Mouse (Mus musculus): ENCODE measurements around the gene Sgsm3.

Gene Sgsm3

DNA sequence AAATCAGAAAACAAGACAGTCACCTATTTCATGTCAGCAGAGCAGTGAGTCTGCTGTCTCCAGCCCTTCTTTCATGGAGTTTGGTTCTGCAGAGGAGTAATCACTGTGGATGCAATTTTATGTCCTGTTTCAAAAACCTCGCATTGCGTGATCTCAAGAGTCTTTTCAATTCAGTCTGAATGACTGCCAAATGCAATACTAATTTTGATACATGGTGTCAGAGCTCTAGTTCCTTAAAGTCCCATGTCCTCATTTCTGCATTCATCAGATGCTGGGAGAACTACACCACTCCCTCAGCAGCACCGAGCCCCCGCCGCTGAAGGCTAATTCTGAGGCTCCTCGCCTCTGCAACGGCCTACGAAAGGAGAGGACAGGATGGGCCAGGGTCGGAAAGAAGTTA lies 46.3 kb downstream of the Sgsm3 start:
- no peak for DNase-seq (ENCODE audit: low spot score in 2 of 2)

DNA sequence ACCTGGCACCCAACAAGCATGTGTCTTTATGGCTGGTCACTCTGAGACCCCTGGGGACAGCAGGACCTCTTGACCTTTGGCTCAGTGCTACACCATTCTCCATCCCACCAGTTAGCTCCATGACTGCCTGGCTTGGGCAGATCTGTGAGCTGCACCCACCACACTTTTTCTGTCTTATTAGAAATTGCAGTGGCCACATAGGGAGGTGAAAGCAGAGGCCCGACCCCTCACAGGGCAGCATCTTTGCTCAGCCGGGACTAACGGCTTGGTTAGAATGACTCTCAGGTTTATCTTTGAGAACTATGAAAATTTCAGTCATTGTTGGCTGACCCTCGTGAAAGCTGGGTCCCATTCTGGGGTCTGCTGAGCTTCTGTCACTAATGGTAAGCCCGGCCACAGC lies 49.3 kb downstream of the Sgsm3 start:
- DNase-seq (ENCODE audit: low spot score in 2 of 2) = no peak

DNA sequence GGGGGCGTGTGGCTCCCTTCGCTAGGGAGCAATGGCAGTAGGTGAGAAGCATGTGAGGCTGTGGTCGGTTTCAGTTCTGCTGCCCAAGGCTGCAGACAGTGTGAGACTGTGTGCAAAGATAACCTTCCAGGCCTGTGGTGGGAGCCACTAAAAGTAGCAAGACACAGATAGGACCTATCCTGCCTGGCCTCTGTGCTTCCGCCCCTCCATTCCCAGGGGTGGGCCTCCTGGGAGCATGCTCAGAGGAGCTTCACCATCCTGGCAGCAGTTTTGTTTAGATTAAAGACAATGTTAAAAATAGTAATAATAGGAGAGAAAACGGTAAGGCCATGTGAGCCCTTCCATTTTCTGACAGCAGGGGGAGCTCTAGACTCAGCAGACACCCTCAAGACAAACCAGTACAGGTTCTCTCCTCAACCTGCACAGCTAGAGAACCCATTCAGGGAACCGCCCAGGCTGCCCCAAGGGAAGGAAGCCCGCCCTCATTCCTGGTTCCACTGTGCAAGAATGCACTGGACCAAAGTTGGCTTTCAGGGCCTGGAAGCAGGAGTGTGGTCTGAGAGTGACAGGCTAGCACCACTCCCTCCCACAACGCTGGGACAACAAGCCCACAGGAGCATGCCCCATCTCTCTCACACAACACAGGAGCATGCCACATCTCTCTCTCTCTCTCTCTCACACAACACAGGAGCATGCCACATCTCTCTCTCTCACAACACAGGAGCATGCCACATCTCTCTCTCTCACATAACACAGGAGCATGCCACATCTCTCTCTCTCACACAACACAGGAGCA lies 50.0 kb downstream of the Sgsm3 start:
- peak; percentile 48 to 79 for DNase-seq (ENCODE audit: low spot score in 2 of 2)

DNA sequence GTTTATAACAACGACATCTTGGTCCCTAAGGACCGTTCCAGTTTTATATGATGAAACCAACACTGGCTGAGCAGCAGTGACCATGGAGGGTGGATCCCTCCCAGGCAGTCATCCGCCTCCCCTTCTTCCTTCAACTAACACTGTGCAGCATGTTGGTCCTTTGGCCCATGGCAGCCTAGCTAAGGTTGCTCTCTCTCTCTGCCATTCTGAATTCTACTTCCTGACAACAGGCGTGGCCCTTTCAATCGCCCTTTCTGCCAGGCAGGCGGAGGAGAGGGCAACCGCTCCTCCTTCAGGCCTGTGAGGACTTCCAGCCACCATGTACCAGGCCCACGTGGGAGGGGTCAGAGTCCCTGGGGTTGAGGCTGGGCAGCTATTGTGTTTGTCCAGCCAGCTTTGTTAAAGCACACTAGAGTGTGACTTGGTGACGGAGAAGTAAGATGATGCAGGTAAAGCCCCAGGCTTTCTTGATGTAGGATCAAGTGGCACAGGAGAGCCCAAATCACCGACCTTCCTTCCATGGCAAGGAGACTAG lies 53.4 kb downstream of the Sgsm3 start:
- no peak for DNase-seq (ENCODE audit: low spot score in 2 of 2)

DNA sequence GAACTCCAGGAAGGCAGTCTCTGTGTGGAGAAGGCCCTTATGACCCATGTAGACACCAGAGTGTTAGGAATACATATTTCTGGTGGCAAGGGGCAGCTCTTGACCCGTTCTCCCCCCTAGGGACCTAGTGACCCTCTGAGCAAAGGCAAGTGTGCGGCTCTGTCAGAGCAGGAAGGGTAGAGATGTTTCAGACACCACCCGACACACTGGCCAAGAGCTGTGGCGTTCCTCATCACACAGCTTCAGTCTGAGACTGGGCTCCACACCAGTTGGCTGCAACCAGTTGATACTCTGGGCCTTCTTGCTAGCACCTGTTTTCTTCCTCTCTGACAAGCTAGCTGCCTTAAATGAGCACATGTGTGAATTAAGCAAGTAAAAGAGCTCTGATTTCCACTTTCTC lies 54.0 kb downstream of the Sgsm3 start:
- DNase-seq (ENCODE audit: low spot score in 2 of 2) = no peak

DNA sequence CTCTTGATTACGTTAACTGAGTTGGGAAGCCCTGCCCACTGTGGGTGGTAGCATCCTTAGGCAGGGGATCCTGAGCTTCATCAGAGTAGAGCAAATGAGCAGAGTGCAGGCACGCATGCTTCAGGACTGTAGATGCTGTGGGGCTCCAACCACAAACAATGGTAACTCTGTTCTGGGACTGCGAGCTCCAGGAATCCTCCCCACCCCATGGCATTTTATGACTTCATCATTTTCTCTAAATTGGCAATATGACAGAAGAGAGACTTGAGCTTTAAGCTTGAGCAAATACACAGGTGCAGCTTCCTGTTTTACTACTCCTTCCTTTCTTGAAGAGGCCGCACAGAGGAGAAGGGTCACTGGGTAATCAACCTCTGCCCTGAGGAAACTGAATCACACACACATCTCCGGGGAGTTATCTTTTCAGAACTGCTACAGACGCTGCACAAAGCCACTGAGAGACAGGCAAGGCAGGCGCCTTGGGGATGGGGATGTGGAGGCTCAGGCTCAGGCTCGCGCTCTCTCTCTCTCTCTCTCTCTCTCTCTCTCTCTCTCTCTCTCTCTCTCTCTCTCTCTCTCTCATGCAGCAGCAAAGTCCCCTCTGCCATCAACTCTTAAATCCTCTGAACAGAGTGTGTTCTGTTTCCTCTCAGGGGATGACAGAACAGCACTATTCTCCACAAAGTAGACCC lies 55.5 kb downstream of the Sgsm3 start:
- DNase-seq (ENCODE audit: low spot score in 2 of 2) = no peak

DNA sequence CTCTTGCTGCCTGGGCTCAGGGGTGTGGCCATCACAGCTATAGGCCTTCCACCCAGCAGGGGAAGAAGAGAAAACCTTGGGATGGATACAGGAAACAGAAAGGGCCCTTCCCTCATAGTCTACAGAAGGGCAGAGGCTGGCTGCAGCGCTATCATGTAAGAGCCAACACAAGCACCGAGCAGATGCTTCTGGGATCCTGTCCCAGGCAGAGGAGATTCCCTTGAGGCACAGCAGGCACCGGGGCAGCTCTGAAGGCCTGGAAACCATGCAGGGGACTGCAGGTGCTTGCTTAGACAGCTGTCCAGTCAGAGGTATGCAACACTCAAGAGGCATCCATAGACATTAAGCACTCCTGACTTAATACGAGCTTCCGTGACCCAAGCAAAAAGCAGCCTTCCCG lies 56.6 kb downstream of the Sgsm3 start:
- DNase-seq (ENCODE audit: low spot score in 2 of 2) = no peak

DNA sequence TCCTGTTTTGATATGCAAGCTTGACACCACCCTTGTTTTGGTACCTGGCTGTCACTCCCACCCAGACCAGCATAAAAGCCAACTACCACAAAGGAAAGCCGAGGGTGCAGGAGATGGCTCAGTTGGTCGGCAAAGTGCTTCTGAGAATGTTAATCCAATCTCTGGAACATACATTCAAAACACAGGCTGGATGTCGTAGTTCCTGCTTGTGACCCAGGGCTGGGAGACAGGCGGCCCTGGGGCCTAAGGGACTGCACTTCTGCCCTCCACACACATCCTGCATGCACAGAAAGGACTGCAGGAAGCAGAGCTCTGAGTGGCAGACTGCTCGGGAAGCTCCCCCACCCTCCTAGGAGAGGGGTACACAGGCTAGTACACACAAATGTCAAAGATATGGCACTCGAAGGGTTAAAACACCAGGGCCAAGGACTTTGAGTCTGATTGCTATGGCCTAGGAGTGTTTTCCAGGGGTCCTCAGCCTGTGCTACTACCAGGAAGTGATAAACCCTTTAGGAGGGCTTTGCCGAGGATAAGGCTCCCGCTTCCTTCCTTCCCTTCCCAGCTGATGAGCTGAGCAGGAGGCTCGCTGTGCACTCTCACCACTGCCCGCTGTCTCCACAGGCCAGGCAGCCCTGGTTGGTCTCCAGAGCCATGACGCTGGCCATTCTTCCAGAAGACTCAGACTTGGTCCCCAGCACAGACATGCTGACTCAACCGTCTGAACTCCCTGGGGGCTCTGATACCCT lies 58.0 kb downstream of the Sgsm3 start:
- no peak for DNase-seq (ENCODE audit: low spot score in 2 of 2)

DNA sequence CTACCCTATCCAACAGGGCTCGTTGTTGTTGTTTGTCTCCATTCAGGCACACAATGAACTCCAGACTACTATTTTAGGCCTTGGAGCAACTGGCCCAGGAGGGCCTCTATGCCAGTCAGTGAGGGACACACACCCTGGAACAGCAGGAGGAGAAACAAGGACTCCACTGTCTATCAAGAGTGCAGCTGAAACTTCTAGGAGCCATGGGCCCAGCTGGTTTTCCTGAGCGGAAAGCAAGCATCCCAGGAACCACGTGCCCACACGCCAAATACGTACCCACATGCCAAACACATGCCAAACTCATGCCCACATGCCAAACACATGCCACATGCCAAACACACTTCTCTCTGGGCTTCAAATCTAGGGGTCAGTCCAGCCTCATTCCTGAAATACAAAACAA lies 60.9 kb downstream of the Sgsm3 start:
- DNase-seq (ENCODE audit: low spot score in 2 of 2) = no peak

DNA sequence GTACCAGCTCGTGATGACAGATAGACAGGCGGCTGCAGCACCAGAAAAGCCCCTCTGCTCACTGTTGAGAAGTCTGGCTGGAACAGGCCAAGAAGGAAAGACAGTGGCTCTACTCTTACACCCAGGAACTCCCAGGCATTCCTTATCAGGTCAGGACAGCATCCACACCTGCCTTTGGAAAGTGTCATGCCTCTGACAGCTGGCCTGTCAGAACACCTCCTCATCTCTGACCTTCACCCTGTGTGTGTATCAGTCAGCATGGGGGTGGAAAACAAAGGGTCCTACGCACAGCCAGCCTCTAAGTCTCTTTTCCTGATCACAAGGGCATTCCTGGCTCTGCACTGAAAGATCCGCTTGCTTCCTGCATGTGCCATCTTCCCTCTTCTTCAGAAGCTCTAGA lies 64.2 kb downstream of the Sgsm3 start:
- no peak for DNase-seq (ENCODE audit: low spot score in 2 of 2)

DNA sequence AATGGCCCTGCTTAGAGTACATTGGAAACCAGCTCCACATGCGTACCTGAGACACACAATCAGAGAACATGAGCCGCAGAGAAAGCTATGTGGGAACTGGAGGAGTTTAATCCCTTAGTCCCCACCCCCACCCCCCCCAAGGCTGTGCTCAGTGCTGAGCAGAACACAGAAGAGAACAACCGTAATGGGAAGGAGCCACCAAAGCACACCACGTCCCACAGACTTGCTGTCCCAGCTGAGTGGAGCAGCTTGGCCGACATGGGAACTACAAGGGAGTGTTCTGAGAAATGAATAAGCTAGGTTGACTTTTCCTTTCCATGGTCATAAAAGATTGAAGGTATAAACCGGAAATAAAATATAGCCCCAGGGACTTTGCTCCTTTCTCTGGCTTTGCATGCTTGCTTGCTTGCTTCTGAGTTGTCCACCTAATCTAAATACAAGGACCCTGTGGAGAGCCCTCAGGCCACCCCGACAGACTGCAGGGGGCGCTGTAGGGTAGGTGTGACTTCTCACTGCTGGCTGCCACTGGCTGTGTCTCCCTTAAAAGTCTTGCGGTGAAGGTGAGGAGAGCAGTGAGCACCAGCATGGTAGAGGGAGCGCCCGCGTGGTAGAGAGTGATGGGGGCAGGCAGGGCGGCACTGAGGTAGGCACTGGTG lies 64.8 kb downstream of the Sgsm3 start:
- DNase-seq (ENCODE audit: low spot score in 2 of 2) = no peak

DNA sequence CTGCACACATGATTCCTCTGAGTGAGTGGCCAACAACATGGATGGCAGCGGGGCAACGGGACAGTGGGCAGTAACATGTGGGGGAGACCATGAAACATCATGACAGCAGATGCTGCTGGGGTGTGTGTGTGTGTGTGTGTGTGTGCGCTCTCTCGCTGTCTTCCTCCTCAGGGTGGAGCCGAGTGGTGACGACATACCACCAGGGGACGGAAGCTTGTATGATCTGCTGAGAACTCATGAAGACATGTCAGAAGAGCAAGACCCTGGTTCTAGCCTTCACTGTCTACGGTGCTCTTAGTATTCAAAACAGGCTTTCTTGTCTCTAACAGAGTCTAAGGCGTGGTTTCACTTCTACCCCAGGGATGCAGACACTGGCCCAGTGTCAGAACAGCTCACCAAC lies 66.9 kb downstream of the Sgsm3 start:
- DNase-seq (ENCODE audit: low spot score in 2 of 2) = no peak

DNA sequence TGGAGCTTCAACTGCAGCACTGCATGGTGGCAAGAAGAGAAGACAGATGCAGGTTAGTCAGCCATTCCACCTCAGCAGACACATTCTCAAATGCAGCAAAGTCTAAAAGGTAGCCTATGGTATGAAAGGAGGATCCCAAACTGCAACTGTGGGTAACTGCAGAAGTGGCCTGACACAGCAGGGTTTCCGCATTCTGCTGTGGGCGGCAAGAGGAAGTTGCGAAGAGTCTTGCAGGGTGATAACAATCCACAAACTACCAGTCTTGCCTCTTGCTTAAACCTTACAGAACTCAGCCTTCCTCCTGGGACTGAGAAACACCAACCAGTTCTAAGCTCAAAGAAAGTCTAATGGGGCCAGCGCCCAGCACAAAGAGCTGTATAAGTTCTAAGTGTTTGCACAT lies 67.8 kb downstream of the Sgsm3 start:
- DNase-seq (ENCODE audit: low spot score in 2 of 2) = no peak

DNA sequence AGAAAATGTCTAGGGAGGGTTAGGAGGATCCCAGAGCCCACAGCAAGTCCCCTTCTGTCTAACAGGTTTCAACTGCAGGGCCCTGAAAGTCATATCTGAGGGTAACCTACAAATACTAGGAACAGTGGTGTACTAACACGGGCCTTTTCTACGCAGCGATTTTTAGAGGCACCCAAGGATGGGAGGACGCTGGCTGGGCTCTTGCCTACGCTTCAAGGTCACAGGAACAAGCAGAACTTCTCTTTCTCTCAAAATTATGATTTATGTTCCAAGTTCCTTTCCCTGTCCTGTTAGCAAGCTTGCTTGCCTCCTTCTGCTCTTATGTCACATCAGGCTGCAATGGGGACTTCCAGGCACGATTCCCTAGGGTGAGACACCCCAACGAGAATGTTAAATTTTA lies 68.5 kb downstream of the Sgsm3 start:
- no peak for DNase-seq (ENCODE audit: low spot score in 2 of 2)

DNA sequence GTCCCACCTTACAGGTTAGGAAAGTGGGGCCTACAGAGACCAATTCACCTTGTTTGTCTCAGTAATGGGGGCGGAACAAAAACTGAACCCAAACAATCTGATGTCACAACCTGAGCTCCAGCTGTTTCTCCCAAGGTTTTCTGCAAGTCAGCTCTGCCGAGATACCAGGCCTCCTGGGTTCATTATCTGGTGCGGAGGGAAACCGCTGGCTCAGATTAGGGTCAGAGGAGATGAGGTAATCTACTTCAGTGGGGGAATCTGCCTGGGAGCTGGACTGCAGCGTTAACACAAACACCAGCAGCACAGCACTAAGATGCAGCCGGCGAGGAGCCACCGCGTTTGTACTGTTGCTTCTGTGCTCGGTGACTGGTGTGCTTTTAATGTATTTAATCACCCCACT lies 69.9 kb downstream of the Sgsm3 start:
- no peak for DNase-seq (ENCODE audit: low spot score in 2 of 2)

DNA sequence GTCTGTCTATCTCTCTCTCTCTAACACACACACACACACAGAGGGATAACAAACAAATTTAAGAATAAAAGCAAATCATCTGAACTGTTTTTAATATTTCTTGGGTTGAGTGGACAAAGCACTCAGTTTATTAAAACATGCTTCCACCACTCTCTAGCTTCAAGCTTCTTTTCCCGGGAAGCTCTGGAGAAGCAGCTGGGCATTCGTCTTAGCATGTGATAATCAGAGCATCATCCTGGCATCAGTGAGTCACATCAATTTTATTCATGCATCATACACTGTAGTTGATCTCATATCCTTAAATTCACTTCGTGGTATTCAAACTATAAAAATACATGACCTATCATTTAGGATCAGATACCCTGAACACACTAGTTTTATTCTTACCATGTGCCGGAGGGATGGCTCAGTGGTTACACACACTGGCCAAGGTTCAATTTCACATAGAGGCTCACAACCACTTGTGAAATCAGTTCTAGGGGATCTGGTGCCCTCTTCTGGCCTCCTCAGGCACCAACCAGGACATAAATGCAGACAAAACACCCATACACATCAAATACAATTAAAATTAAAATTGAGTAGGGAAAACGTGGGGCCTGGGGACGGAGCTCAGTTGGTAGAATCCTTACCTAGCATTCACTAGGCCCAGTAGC lies 72.0 kb downstream of the Sgsm3 start:
- DNase-seq (ENCODE audit: low spot score in 2 of 2) = no peak

DNA sequence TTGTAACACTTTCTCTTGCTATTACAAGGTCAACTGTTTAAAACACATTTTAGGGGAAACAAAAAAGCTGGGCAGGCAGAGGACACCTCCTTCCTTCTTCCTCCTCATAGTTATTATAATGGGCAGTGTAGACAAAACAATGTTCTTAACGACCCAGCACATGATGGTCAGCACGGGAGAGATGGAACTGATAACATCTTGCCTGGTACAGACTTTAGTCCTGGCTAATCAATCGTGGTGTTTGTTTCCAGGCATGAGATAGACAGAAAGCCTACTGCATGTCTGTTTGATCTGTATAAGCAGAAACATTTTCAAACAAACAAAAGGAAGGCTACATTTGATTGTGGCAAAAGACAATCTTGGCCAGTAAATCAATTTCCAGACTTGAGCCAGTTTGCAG lies 72.9 kb downstream of the Sgsm3 start:
- DNase-seq (ENCODE audit: low spot score in 2 of 2) = no peak

DNA sequence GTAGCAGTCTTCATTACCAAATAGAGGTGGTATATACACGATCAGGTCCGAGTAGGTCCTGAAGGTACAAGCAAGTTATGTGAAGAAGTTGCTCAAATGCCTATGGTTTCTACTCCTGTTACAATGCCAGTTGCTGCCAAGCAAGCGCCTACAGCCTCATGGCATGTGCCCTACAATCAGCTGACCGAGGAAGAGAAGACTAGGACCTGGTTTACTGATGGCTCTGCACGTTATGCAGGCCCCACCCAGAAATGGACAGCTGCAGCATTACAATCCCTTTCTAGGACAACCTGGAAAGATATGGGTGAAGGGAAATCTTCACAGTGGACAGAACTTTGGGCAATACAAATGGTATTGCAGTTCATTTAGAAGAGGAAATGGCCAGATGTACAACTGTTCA lies 74.9 kb downstream of the Sgsm3 start:
- DNase-seq (ENCODE audit: low spot score in 2 of 2) = no peak

DNA sequence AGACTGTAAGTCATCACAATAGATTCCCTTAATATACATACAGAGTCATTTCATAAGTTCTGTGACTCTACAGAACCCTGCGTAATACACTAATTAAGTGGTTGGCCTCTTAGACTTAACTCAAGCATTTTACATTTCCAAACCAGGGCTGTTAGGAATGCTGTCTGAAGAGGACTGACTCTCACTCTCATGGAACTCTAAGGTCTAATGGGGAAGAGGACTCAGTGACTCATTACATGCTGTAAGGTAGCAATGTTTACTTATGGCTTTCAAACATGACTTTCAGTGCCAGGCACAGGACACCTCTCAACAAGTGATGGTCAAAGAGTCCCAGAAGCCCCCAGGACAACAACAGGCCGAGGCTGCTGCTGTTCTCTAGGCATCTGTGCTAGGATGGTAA lies 77.9 kb downstream of the Sgsm3 start:
- no peak for DNase-seq (ENCODE audit: low spot score in 2 of 2)

DNA sequence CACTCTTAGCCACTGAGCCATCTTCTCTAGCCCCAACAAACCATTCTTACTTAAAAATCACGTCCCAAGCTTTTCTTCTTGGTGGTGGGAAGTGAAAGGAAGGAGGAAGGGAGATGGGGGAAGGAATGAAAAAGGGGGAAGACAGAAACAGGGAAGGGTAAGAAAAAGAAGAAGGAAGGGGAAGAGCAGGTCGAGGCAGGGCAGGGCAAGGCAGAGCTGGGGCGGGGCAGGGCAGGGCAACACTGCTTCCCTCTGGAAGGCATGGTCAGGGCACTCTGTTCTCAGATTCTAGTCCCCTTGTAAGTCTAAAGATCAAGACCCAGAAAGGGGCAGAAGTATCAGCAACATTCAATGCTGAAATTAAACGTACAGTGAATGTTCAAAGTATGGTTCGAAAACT lies 80.2 kb downstream of the Sgsm3 start:
- DNase-seq (ENCODE audit: low spot score in 2 of 2) = no peak

DNA sequence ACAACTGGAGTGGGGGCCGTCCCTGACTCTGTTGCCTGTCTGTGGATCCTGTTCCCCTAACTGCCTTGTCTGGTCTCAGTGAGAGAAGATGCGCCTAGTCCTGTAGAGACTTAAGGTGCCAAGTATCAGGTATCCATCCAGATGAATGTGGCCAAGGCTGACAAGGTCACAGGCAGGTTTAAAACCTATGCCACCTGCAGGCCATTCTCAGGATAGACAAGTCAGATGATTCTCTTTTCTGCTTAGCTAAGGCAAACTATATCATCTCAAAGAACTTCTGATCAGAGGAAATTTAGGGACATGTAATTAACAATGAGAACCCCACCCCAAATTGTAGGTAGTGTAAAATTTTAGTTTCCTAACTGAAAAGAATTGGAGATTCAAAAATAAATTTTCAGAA lies 83.4 kb downstream of the Sgsm3 start:
- no peak for DNase-seq (ENCODE audit: low spot score in 2 of 2)

Data from urinary bladder, adult 18-20 months (tissue).